Mouse (Mus musculus) E14TG2a.4 (cell line): ENCODE measurements around the gene Itch.

Experiments used
- CTCF ChIP-seq: conservative IDR thresholded peaks from 2 replicates; pipeline ENCODE4 v1.5.1; 2014; ENCODE audit warnings: low read length
- NANOG ChIP-seq: IDR thresholded peaks from 2 replicates; pipeline ENCODE4 v1.6.1; 2014; ENCODE audit warnings: borderline replicate concordance, low read length, mixed read lengths
- POU5F1 ChIP-seq: IDR thresholded peaks from 2 replicates; pipeline ENCODE4 v1.6.1; 2014; ENCODE audit warnings: low read length, borderline replicate concordance

GRCm38 (mm10) chr2:155103607-155104006 lies 29.7 kb upstream of the Itch start:
- TF ChIP-seq CTCF (no peak), POU5F1 (no peak), NANOG (no peak)
